Mouse (Mus musculus) embryonic facial prominence, embryonic 12.5 days (tissue): ENCODE data around the gene St7l. TPM values are rescaled to one million over a fixed set of nuclear protein-coding genes. Genes with fewer than 3 reads are reported as not detected.
"Not testable (repeated sequence)": the region's sequence is repeated elsewhere in the genome, so short reads cannot be mapped to it uniquely, and the experiment has no call there.

Experiments used
- ATAC-seq: fragments of 200-750 bp; cut with Nextera tagmentation; 2 replicates; pipeline ENCODE4 v1.8.0; 2017; ENCODE audit not compliant: insufficient number of reproducible peaks, insufficient read depth, low FRiP score, low TSS enrichment
- H3K27ac ChIP-seq: fragments of 300-500 bp; sonication (generic); 2 replicates; pipeline ENCODE4 v1.5.1; 2016; ENCODE audit warnings: mild to moderate bottlenecking
- H3K27me3 ChIP-seq: fragments of 300-500 bp; sonication (generic); 2 replicates; pipeline ENCODE4 v1.6.1; 2016; ENCODE audit warnings: mild to moderate bottlenecking, moderate library complexity
- H3K36me3 ChIP-seq: fragments of 300-500 bp; sonication (generic); 2 replicates; pipeline ENCODE4 v1.6.1; 2016; ENCODE audit warnings: mild to moderate bottlenecking
- H3K4me1 ChIP-seq: fragments of 300-500 bp; sonication (generic); 2 replicates; pipeline ENCODE4 v1.6.1; 2016
- H3K4me2 ChIP-seq: fragments of 300-500 bp; sonication (generic); replicated peaks from 2 replicates; pipeline ENCODE4 v1.6.1; 2016; ENCODE audit warnings: mild to moderate bottlenecking, moderate library complexity
- H3K4me3 ChIP-seq: fragments of 300-500 bp; sonication (generic); 2 replicates; pipeline ENCODE4 v1.5.1; 2016; ENCODE audit warnings: mild to moderate bottlenecking
- H3K9ac ChIP-seq: fragments of 300-500 bp; sonication (generic); 2 replicates; pipeline ENCODE4 v1.6.1; 2016; ENCODE audit warnings: mild to moderate bottlenecking, moderate library complexity
- H3K9me3 ChIP-seq: fragments of 300-500 bp; sonication (generic); 2 replicates; pipeline ENCODE4 v1.6.1; 2016; ENCODE audit warnings: mild to moderate bottlenecking, moderate library complexity
- WGBS: fragments of 180-500 bp; shearing (Covaris S2); methylation state at CpG from one replicate; pipeline ENCODE4 v1.1.7; 2016; 5-methylcytosine and 5-hydroxymethylcytosine counted together
- polyA plus RNA-seq: library from polyadenylated mRNA; unstranded; fragments of >200 nt; fragmentation: Nextera tagmentation; extraction: Ambion mirVana; gene quantifications from 2 replicates; pipeline ENCODE4 v1.2.1, GENCODE M21; 2016

St7l gene
- polyA plus RNA-seq, 1 experiment from 2014 or later, result 39.4 TPM

DNA sequence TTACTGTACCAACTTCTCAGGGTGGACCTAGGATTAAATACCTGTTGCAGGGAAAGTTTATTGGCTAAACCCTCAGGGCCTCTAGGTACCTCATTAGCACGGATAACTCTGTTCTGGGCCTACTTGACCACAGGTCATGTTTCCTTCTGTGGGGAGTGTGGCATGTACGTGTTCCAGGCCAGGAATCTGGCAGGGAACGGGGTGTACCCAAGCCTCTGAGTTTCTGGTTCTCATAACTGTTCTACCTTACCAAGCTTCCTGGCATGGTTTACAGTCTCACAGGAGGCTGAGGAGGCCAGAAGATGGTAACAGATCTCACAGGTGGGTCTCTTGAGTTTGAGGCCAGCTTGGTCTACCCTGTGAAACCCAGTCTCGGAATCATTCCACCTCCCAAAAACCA lies 17.2 kb upstream of the St7l start:
- Histone ChIP-seq H3K27ac (no peak overlapping the region), H3K4me2 (no peak overlapping the region), H3K27me3 (no peaks in the 10 kb centered on the region), H3K36me3 (peaks cover 30% of the 10 kb centered on the region), H3K9me3 (no peaks in the 10 kb centered on the region; the same call in 1 of the 2 replicates), H3K4me3 (no peak overlapping the region), H3K9ac (no peak overlapping the region), H3K4me1 (no peaks in the 10 kb centered on the region)
- WGBS, result 87% methylated on average over 4 of the region's 4 CpGs
- ATAC-seq, result no peak

GRCm38 (mm10) chr3:104854465-104854864 lies 9.3 kb upstream of the St7l start:
- ATAC-seq, result no peak
- peaks cover 6% of the 10 kb centered on the region; the same call in 1 of the 2 replicates for H3K36me3 ChIP-seq
- H3K9me3 ChIP-seq, result no peaks in the 10 kb centered on the region; the same call in 1 of the 2 replicates
- no peak overlapping the region for H3K4me2 ChIP-seq
- H3K4me1 ChIP-seq, result no peaks in the 10 kb centered on the region
- no peak overlapping the region for H3K9ac ChIP-seq
- 90% methylated on average over 1 of the region's 1 CpGs for WGBS
- no peaks in the 10 kb centered on the region for H3K27me3 ChIP-seq
- no peak overlapping the region for H3K27ac ChIP-seq
- no peak overlapping the region for H3K4me3 ChIP-seq

GRCm38 (mm10) chr3:104854866-104855265 lies 8.9 kb upstream of the St7l start:
- ATAC-seq, result no peak
- Histone ChIP-seq H3K36me3 (peaks cover 3% of the 10 kb centered on the region; the same call in 1 of the 2 replicates), H3K27ac (no peak overlapping the region), H3K9ac (no peak overlapping the region), H3K27me3 (no peaks in the 10 kb centered on the region), H3K4me3 (no peak overlapping the region), H3K4me2 (no peak overlapping the region), H3K9me3 (no peaks in the 10 kb centered on the region; the same call in 1 of the 2 replicates), H3K4me1 (no peaks in the 10 kb centered on the region)

GRCm38 (mm10) chr3:104856106-104856505 lies 7.7 kb upstream of the St7l start:
- Histone ChIP-seq H3K36me3 (no peaks in the 10 kb centered on the region), H3K27me3 (no peaks in the 10 kb centered on the region), H3K4me3 (no peak overlapping the region), H3K4me1 (no peaks in the 10 kb centered on the region), H3K9me3 (no peaks in the 10 kb centered on the region), H3K9ac (no peak overlapping the region), H3K4me2 (no peak overlapping the region), H3K27ac (no peak overlapping the region)
- 79% methylated on average over 1 of the region's 1 CpGs for WGBS
- no peak for ATAC-seq

DNA sequence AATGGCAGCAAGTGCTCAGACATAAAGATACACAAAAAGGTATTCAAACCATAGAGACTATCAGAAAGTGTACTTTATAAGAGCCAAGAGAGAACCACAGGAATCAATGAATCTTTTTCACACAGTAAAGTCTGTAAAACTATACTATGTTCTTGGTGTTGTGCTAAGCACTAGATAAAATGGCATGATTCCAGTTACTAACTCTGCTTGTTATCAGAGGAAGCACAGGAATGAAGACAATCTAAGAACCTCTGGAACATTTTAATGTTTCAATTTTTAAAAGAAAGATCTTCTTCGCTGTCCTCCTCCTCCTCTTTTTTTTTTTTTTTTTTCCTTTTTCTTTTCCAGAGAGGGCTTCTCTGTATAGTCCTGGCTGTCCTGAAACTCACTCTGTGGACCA lies 5.2 kb upstream of the St7l start:
- Histone ChIP-seq H3K27me3 (no peaks in the 10 kb centered on the region), H3K9me3 (no peaks in the 10 kb centered on the region), H3K36me3 (no peaks in the 10 kb centered on the region), H3K4me1 (peaks cover 15% of the 10 kb centered on the region), H3K4me2 (no peak overlapping the region), H3K4me3 (no peak overlapping the region), H3K27ac (no peak overlapping the region), H3K9ac (no peak overlapping the region)
- 94% methylated on average over 1 of the region's 1 CpGs for WGBS
- ATAC-seq, result no peak

DNA sequence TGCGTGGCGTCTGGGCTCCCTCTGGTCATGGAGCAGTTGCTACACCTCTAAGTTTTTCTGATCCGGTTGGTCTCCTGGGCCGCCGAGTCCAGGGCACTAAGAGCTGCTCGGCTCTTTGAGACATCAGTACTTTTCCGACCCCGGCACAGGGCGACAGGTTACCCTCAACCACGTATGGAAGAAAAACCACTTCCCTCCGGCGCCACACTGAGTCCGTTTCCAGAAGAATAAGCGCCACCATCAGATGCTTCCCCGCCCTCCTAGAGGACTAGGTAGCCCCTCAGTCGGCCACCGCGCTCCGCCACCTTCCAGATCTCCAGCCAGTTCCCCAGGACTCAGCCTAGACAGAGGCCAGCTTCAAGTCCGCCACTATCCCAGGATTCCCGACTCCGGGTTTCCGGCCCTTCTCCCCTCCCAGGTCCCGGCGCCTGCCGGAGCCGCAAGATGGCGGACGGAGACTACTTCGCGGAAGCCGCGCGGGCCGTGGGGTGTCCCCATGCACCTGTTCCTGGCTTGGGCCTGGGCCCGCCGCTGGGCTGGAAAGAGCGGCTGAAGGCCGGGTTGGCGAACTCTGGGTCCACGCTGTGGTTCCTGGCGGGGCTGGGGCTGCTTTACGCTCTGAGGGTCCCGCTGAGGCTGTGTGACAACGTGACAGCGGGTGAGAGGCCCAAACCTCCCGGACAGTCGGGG lies 991 bp downstream of the St7l start:
- WGBS, result under 1% methylated on average over 48 of the region's 48 CpGs
- peak overlapping the region; percentile 75 for H3K4me2 ChIP-seq
- peaks cover 3% of the 10 kb centered on the region; the same call in 1 of the 2 replicates for H3K36me3 ChIP-seq
- H3K4me1 ChIP-seq, result peaks cover 24% of the 10 kb centered on the region
- H3K9me3 ChIP-seq, result no peaks in the 10 kb centered on the region
- H3K27me3 ChIP-seq, result no peaks in the 10 kb centered on the region
- H3K27ac ChIP-seq, result peak overlapping the region; percentile 97
- H3K9ac ChIP-seq, result peak overlapping the region; percentile 90
- ATAC-seq, result peak; percentile 87
- H3K4me3 ChIP-seq, result peak overlapping the region; percentile 84

DNA sequence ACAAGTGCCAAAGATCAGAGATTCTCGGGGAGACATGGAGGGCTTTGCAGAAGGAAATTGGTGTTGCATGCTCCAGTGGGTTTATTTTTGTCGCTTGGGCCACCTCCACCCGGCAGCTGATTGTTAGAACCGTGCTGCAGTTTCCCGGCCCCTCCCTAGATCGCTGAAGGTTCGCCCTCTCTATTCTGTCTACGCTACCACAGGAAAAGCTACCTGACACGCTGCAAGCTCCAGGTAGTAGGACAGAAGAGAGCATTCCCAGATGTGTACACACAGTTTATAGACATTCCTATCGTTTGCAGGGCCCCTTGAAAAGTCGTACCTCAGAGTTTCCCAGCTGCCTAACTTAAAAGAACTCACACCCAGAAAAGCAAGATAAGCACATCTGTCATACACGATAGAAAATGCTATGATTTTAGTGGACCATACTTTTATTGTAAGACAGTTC lies 1.6 kb downstream of the St7l start:
- Histone ChIP-seq H3K4me2 (peak overlapping the region; percentile 75), H3K36me3 (peaks cover 7% of the 10 kb centered on the region; the same call in 1 of the 2 replicates), H3K9ac (peak overlapping the region; percentile 90), H3K4me3 (peak overlapping the region; percentile 84), H3K27me3 (no peaks in the 10 kb centered on the region), H3K9me3 (no peaks in the 10 kb centered on the region), H3K4me1 (peaks cover 24% of the 10 kb centered on the region), H3K27ac (peak overlapping the region; percentile 97)
- WGBS, result 1% methylated on average over 12 of the region's 12 CpGs
- ATAC-seq, result no peak

GRCm38 (mm10) chr3:104866674-104867073 lies 2.9 kb downstream of the St7l start:
- not testable (repeated sequence) for H3K4me3 ChIP-seq, H3K27me3 ChIP-seq, ATAC-seq, H3K27ac ChIP-seq, H3K9ac ChIP-seq, H3K9me3 ChIP-seq
- H3K4me1 ChIP-seq, result peaks cover 24% of the 10 kb centered on the region
- H3K36me3 ChIP-seq, result peaks cover 20% of the 10 kb centered on the region
- 0 out of 2 replicates have a peak overlapping the region, but pooled peaks have one; percentile 75 for H3K4me2 ChIP-seq

DNA sequence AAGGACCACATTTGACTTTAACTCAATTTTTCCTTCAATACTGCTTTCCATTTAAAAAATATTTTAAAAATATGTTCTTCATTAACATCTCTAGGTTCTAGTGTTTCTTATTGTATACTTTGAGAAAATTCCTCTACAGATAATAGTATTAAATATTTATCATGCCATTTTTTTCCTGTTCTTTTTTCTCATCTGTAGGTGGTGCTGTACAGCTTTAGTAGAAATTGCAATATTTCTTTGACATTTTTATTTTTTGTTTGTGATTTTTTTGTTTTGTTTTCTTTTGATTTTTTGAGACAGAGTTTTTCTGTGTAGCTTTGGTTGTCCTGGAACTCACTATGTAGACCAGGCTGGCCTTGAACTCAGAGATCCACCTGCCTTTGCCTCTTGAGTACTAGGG lies 5.8 kb downstream of the St7l start:
- ATAC-seq, result no peak
- no peak overlapping the region for H3K27ac ChIP-seq
- no peak overlapping the region for H3K9ac ChIP-seq
- peaks cover 9% of the 10 kb centered on the region for H3K4me1 ChIP-seq
- H3K4me3 ChIP-seq, result no peak overlapping the region
- H3K27me3 ChIP-seq, result no peaks in the 10 kb centered on the region
- H3K4me2 ChIP-seq, result no peak overlapping the region
- peaks cover 46% of the 10 kb centered on the region for H3K36me3 ChIP-seq
- no peaks in the 10 kb centered on the region for H3K9me3 ChIP-seq

- Histone ChIP-seq H3K27ac (no peak overlapping the region), H3K9me3 (no peaks in the 10 kb centered on the region), H3K4me1 (no peaks in the 10 kb centered on the region), H3K4me3 (no peak overlapping the region), H3K4me2 (no peak overlapping the region), H3K36me3 (peaks cover 28% of the 10 kb centered on the region), H3K27me3 (no peaks in the 10 kb centered on the region), H3K9ac (no peak overlapping the region)
- ATAC-seq, result no peak
- WGBS, result 85% methylated on average over 3 of the region's 3 CpGs
Measured at GRCm38 (mm10) chr3:104888585-104888984, 24.8 kb downstream of the St7l start.

- 80% methylated on average over 3 of the region's 3 CpGs for WGBS
- H3K4me2 ChIP-seq, result no peak overlapping the region
- H3K4me1 ChIP-seq, result no peaks in the 10 kb centered on the region
Measured at GRCm38 (mm10) chr3:104896141-104896540, 32.3 kb downstream of the St7l start.

DNA sequence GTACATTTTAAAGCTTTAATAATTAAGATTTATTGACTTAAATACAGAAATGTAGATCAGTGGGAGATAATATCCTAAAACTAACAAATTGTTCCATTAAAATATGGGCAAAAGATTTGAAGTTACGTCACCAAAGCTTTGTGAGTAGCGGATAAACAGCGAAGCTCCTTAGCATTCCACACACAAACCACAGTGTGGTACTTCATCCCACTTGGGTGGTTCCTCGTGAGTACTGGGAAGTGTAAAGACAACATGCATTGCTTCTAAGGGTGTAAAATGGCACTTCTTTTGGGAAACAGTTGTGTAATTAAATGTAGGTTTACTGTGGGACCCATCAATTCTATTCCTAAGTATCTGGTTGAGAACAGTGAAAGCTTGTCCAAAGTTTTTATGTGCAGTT lies 37.3 kb downstream of the St7l start:
- H3K27me3 ChIP-seq, result no peaks in the 10 kb centered on the region
- H3K9me3 ChIP-seq, result no peaks in the 10 kb centered on the region
- H3K4me1 ChIP-seq, result no peaks in the 10 kb centered on the region
- 89% methylated on average over 4 of the region's 4 CpGs for WGBS
- ATAC-seq, result no peak
- H3K9ac ChIP-seq, result no peak overlapping the region
- H3K27ac ChIP-seq, result no peak overlapping the region
- H3K4me3 ChIP-seq, result no peak overlapping the region
- no peak overlapping the region for H3K4me2 ChIP-seq
- H3K36me3 ChIP-seq, result peaks cover 30% of the 10 kb centered on the region

More at GRCm38 (mm10) chr3:104896141-104896540, 32.3 kb downstream of the St7l start:
- no peaks in the 10 kb centered on the region for H3K27me3 ChIP-seq
- no peak overlapping the region for H3K4me3 ChIP-seq
- no peak overlapping the region for H3K9ac ChIP-seq
- no peak for ATAC-seq
- peaks cover 33% of the 10 kb centered on the region for H3K36me3 ChIP-seq
- H3K9me3 ChIP-seq, result no peaks in the 10 kb centered on the region
- no peak overlapping the region for H3K27ac ChIP-seq
